Mouse (Mus musculus) lung, embryonic 16.5 days (tissue): ENCODE data around the gene Scn4a. TPM values are rescaled to one million over a fixed set of nuclear protein-coding genes. Genes with fewer than 3 reads are reported as not detected.

ENCODE experiments used
- polyA plus RNA-seq: library from polyadenylated mRNA; unstranded; fragments of >200 nt; fragmentation: Nextera tagmentation; extraction: Ambion mirVana; gene quantifications from 2 replicates; pipeline ENCODE4 v1.2.1, GENCODE M21; 2015

Gene Scn4a
- polyA plus RNA-seq, 1 experiment from 2014 or later, result 0.03 TPM

Other genes with a start within 250 kb of the Scn4a start
- gene Gm10840, start 192.4 kb downstream of the Scn4a start, polyA plus RNA-seq, result not detected in 2 replicates
- 218 and 247 TPM in 2 replicates for gene Limd2, start 192.4 kb downstream of the Scn4a start, polyA plus RNA-seq
- 22.7 and 24.2 TPM in 2 replicates for gene Strada, start 151.1 kb downstream of the Scn4a start, polyA plus RNA-seq
- gene Ccdc47, start 136.9 kb downstream of the Scn4a start, polyA plus RNA-seq, result 91.9 and 96.3 TPM in 2 replicates
- gene Ddx42, start 136.4 kb downstream of the Scn4a start, polyA plus RNA-seq, result 70.2 and 72.9 TPM in 2 replicates
- 42.9 and 48.7 TPM in 2 replicates for gene Ftsj3, start 97.2 kb downstream of the Scn4a start, polyA plus RNA-seq
- 242 and 250 TPM in 2 replicates for gene Psmc5, start 97.1 kb downstream of the Scn4a start, polyA plus RNA-seq
- gene Smarcd2, start 80.3 kb downstream of the Scn4a start, polyA plus RNA-seq, result 69.3 and 71.4 TPM in 2 replicates
- 0.26 and 0.29 TPM in 2 replicates for gene Tcam1, start 76.6 kb downstream of the Scn4a start, polyA plus RNA-seq
- gene Gh, start 51.4 kb downstream of the Scn4a start, polyA plus RNA-seq, result not detected in 2 replicates
- gene Cd79b, start 38.5 kb downstream of the Scn4a start, polyA plus RNA-seq, result 4.7 and 6.8 TPM in 2 replicates
- gene Prr29, start 12.2 kb upstream of the Scn4a start, polyA plus RNA-seq, result 2.0 and 4.4 TPM in 2 replicates
- gene Icam2, start 34.8 kb upstream of the Scn4a start, polyA plus RNA-seq, result 108 and 126 TPM in 2 replicates
- 5.5 and 5.8 TPM in 2 replicates for gene Ern1, start 134.6 kb upstream of the Scn4a start, polyA plus RNA-seq